8 mouse cellular contexts compared by ENCODE assay signal in the genomic region with DNA sequence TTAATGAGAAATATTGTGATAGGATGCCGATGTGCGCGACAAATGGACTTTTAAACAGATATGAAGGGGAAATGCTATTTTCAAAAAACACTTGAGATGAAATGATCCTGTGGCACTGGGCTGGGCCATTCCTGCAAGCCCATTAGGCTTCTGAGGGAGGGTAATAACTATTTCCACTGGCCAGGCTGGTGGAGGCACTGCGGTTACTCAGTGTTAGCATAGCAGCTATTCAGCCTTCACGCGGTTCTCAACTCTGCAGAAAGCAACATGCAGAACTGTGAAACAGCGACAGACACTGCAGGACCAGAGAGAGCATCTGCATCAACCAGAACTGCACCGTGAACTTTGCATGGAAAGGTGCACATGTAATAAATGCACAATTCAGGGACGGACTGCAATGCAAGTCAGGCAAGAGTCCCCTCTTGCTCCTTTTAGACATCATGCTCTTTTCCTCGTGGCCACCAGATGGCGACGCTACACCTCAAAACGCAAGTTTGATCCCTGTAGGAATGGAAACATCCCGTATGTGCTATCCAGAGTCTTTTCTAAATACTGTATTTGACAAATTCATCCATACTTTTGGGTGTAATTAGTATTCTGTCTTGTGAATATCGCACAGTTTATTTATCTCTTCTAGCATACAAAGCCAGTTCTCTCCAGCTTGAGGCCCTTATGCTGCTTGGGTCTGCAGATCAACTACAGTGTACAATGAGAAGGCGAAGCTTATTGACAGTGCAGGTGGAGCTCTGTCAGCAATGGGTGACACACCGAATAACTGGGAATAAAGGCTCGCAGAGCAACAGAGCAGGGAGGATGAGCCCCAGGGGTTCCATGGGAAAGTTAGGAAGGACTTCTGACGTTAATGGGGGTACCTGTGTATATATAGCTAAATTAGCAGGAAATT.
DNase-seq lines count a peak whose midpoint lies in the region; ATAC-seq and TF ChIP-seq lines count a peak whose summit lies in the region.

No protein-coding gene starts in this region.

- H3K4me1 ChIP-seq in embryonic fibroblast, embryonic 13.5 days (ENCODE audit: control insufficient read depth, insufficient read depth, low read length), result no peaks in the 10 kb centered on the region; the same call in none of the 2 replicates
- no peaks in the 10 kb centered on the region for H3K4me1 ChIP-seq in hindbrain, postnatal 0 days (ENCODE audit: insufficient read depth, low read length)
- H3K4me1 ChIP-seq in midbrain, embryonic 12.5 days, result no peaks in the 10 kb centered on the region
- no peaks in the 10 kb centered on the region for H3K4me1 ChIP-seq in stomach, embryonic 14.5 days (ENCODE audit: control insufficient read depth, insufficient read depth, low read length)

- no peaks in the 10 kb centered on the region for H3K9me3 ChIP-seq in hindbrain, postnatal 0 days (ENCODE audit: low read length)
- no peaks in the 10 kb centered on the region for H3K9me3 ChIP-seq in midbrain, embryonic 12.5 days
- H3K9me3 ChIP-seq in stomach, embryonic 14.5 days (ENCODE audit: control insufficient read depth, low read depth, low read length), result no peaks in the 10 kb centered on the region

- H3K27ac ChIP-seq in embryonic fibroblast, embryonic 13.5 days (ENCODE audit: insufficient read depth, low read length), result no peak overlapping the region
- H3K27ac ChIP-seq in hindbrain, postnatal 0 days, result no peak overlapping the region
- no peak overlapping the region for H3K27ac ChIP-seq in midbrain, embryonic 12.5 days (replicated peaks)
- H3K27ac ChIP-seq in stomach, embryonic 14.5 days (ENCODE audit: low read length), result no peak overlapping the region

- H3K36me3 ChIP-seq in hindbrain, postnatal 0 days (ENCODE audit: insufficient read depth, low read length), result no peaks in the 10 kb centered on the region
- no peaks in the 10 kb centered on the region for H3K36me3 ChIP-seq in midbrain, embryonic 12.5 days
- H3K36me3 ChIP-seq in stomach, embryonic 14.5 days (ENCODE audit: control insufficient read depth, insufficient read depth, low read length), result no peaks in the 10 kb centered on the region

- ATAC-seq in hindbrain, postnatal 0 days, result peak; percentile 86
- peak; percentile 58 for ATAC-seq in midbrain, embryonic 12.5 days (ENCODE audit: low FRiP score, low read depth)
- peak; percentile 74; the same call in 1 of the 2 replicates for ATAC-seq in stomach, embryonic 14.5 days (ENCODE audit: insufficient number of reproducible peaks, insufficient read depth, low FRiP score, low read depth)

- H3K4me3 ChIP-seq in embryonic fibroblast, embryonic 13.5 days (ENCODE audit: insufficient read depth, low read length), result no peak overlapping the region
- no peak overlapping the region for H3K4me3 ChIP-seq in hindbrain, postnatal 0 days (ENCODE audit: low read length)
- H3K4me3 ChIP-seq in midbrain, embryonic 12.5 days, result no peak overlapping the region
- no peak overlapping the region for H3K4me3 ChIP-seq in stomach, embryonic 14.5 days (ENCODE audit: low read depth, low read length)

- TF ChIP-seq POLR2A in embryonic fibroblast, embryonic 13.5 days (IDR thresholded peaks at IDR 0.05; ENCODE audit: low read depth, low read length), result no peak

- peak; percentile 87; the same call in 1 of the 2 replicates for TF ChIP-seq CTCF in embryonic fibroblast, embryonic 13.5 days (IDR thresholded peaks at IDR 0.05; ENCODE audit: borderline replicate concordance, insufficient read depth, low read length)
- peak; percentile 96 for TF ChIP-seq CTCF in hindbrain, postnatal 0 days (IDR thresholded peaks at IDR 0.05; ENCODE audit: low read depth)

- no peaks in the 10 kb centered on the region for H3K27me3 ChIP-seq in hindbrain, postnatal 0 days (ENCODE audit: insufficient read depth, low read length)
- no peaks in the 10 kb centered on the region for H3K27me3 ChIP-seq in midbrain, embryonic 12.5 days
- no peaks in the 10 kb centered on the region for H3K27me3 ChIP-seq in stomach, embryonic 14.5 days (ENCODE audit: control insufficient read depth, insufficient read depth, low read length)

- peak; percentile 7 for DNase-seq in cerebellum, adult 11 months
- DNase-seq in cerebellum, adult 9-11 months, result no peak
- DNase-seq in adrenal gland, adult 2 months, result peak; percentile 52
- peak; percentile 86 for DNase-seq in hindbrain, postnatal 0 days (ENCODE audit: low spot score)
- DNase-seq in layer of hippocampus, postnatal 36 days, result peak; percentile 61 to 68

- H3K9ac ChIP-seq in hindbrain, postnatal 0 days (replicated peaks; ENCODE audit: low read length), result no peak overlapping the region
- no peak overlapping the region for H3K9ac ChIP-seq in midbrain, embryonic 12.5 days (replicated peaks)
- H3K9ac ChIP-seq in stomach, embryonic 14.5 days (replicated peaks; ENCODE audit: low read depth, low read length), result no peak overlapping the region

- WGBS in hindbrain, postnatal 0 days, result 36% methylated on average over 19 of the region's 19 CpGs
- 43% methylated on average over 19 of the region's 19 CpGs for WGBS in midbrain, embryonic 12.5 days
- 38% methylated on average over 19 of the region's 19 CpGs for WGBS in stomach, embryonic 14.5 days

- H3K4me2 ChIP-seq in hindbrain, postnatal 0 days (ENCODE audit: low read depth, low read length), result peak overlapping the region; percentile 35
- H3K4me2 ChIP-seq in midbrain, embryonic 12.5 days (replicated peaks), result no peak overlapping the region
- no peak overlapping the region for H3K4me2 ChIP-seq in stomach, embryonic 14.5 days (replicated peaks; ENCODE audit: low read depth, low read length)
